Mouse (Mus musculus) ovary, postnatal 10 days (tissue): ENCODE measurements at regions not wholly inside any gene's neighbourhood (a gene's known extent, or its start where the extent isn't known, plus 50 kb on each side); places are given as distances from the start of the nearest gene placed in this dataset.

Source experiments
- DNase-seq: peaks from one replicate; pipeline ENCODE4 v3.0.0; 2022; ENCODE audit warnings: low spot score

- DNase-seq: no peak
These were observed 116.4 kb upstream of the Lhx5 start for GRCm38 (mm10) chr5:120315116-120315515.

- no peak for DNase-seq
These were observed 112.5 kb upstream of the Lhx5 start for GRCm38 (mm10) chr5:120318951-120319350.

- no peak for DNase-seq
These were observed 109.3 kb upstream of the Lhx5 start for GRCm38 (mm10) chr5:120322031-120322731.

- DNase-seq: no peak
These were observed 108.7 kb upstream of the Lhx5 start for GRCm38 (mm10) chr5:120322732-120323316.

- DNase-seq: no peak
These were observed 107.4 kb upstream of the Lhx5 start for GRCm38 (mm10) chr5:120324111-120324510.

GRCm38 (mm10) chr5:120325386-120325910 lies 106.1 kb upstream of the Lhx5 start:
- no peak for DNase-seq

GRCm38 (mm10) chr5:120332030-120332429 lies 99.5 kb upstream of the Lhx5 start:
- peak; percentile 7 for DNase-seq

- DNase-seq: no peak
These were observed 92.3 kb upstream of the Lhx5 start for GRCm38 (mm10) chr5:120339162-120339561.

- no peak for DNase-seq
These were observed 90.7 kb upstream of the Lhx5 start for GRCm38 (mm10) chr5:120340696-120341231.

- DNase-seq: no peak
These were observed 81.0 kb upstream of the Lhx5 start for GRCm38 (mm10) chr5:120350461-120350860.

- no peak for DNase-seq
These were observed 79.7 kb upstream of the Lhx5 start for GRCm38 (mm10) chr5:120351827-120352226.

- DNase-seq: no peak
These were observed 77.8 kb upstream of the Lhx5 start for GRCm38 (mm10) chr5:120353657-120354056.

- DNase-seq: no peak
These were observed 74.5 kb upstream of the Lhx5 start for GRCm38 (mm10) chr5:120356950-120357349.

- no peak for DNase-seq
These were observed 73.3 kb upstream of the Lhx5 start for GRCm38 (mm10) chr5:120358084-120358690.

- no peak for DNase-seq
These were observed 65.5 kb upstream of the Lhx5 start for GRCm38 (mm10) chr5:120365950-120366467.

GRCm38 (mm10) chr5:120368797-120369196 lies 62.7 kb upstream of the Lhx5 start:
- no peak for DNase-seq

- no peak for DNase-seq
These were observed 60.2 kb upstream of the Lhx5 start for GRCm38 (mm10) chr5:120371176-120371819.

GRCm38 (mm10) chr5:120373426-120373825 lies 58.1 kb upstream of the Lhx5 start:
- no peak for DNase-seq
